Mouse (Mus musculus): ENCODE measurements around the gene Cela3b.

Gene Cela3b

DNA sequence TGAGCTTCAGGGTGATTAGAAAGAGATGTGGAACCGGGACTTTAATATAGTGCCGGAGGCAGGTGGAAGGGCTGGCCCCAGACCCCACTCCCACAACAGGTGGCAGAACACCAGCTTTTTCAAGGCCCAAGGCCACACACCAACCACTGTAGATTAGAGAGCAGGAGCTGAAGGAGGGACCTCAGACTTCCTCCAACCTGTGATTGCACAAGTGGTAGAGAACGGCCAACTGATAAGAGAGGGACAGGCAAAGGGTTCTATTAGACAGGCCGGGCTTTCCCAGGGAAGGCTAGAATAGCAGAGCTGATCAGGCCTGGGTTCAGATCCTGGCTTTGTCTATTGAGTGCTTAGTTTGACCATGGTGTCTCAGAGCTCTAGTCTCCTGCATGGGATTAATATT, at the start of gene Cela3b:
Gene Cela3b, minus strand, starts transcription at position 39 of the 400 bp plus-strand sequence.
- DNase-seq (ENCODE audit: low spot score in 2 of 2) = no peak

GRCm38 (mm10) chr4:137479757-137480156, 49.4 kb upstream of the Cela3b start:
- no peak for DNase-seq (ENCODE audit: low spot score in 2 of 2)

- no peak for DNase-seq (ENCODE audit: low spot score in 2 of 2)
These were observed 48.0 kb upstream of the Cela3b start for GRCm38 (mm10) chr4:137478306-137478705.

DNA sequence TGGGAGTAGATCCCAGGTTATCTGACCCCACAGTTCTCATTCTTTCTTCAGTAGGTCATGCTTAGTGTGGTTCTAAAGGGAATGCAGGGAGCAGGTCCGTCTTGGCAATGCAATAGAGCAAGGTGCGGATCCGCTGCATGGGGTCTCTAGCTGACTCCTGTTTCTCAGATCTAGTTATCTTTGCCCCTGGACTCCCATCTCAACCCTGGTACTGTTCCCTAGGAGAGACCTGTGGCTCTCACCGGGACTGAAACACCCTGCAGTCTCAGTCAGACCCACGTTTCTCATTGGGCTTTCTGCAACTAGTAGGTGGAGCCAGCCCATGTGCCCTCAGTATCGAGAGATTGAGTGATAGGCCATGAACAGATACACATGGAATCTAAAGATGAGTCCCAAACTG, 47.3 kb upstream of the Cela3b start:
- DNase-seq (ENCODE audit: low spot score in 2 of 2) = no peak

- DNase-seq (ENCODE audit: low spot score in 2 of 2) = no peak
These were observed 46.5 kb upstream of the Cela3b start for GRCm38 (mm10) chr4:137476761-137477237.

DNA sequence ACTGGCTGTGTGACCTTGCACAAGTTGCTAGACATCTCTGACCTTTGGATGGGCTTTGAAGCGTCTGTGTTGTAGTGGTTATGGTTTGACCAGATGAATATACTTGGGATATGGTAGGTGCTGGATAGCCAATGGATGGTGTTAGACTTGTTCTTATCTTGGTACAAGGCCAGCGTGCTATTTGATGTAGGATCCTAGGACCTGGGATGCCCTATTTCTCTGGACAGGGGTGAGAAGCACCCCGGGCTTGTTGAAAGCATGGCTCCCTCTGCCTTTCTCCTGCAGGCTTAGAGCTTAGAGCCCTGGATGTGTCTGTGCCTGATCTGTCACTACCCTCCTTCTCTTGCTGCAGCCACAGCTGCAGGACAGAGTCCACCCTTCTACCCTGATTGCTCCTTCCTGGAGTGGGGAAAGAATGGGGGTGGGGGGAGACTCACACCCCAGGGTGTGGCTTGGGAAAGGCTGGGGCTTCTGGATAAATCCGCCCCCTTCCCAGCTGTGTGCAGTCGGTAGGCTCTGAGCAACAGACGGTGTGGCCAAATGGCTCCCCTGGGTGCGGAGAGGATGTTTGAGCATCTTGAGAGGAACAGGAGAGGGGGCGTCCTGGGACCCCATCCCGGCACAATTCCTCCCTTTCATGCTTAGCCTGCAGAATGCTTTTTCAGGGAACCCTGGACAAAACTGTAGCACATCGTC, 45.9 kb upstream of the Cela3b start:
- DNase-seq (ENCODE audit: low spot score in 2 of 2) = peak; percentile 50 to 55

DNA sequence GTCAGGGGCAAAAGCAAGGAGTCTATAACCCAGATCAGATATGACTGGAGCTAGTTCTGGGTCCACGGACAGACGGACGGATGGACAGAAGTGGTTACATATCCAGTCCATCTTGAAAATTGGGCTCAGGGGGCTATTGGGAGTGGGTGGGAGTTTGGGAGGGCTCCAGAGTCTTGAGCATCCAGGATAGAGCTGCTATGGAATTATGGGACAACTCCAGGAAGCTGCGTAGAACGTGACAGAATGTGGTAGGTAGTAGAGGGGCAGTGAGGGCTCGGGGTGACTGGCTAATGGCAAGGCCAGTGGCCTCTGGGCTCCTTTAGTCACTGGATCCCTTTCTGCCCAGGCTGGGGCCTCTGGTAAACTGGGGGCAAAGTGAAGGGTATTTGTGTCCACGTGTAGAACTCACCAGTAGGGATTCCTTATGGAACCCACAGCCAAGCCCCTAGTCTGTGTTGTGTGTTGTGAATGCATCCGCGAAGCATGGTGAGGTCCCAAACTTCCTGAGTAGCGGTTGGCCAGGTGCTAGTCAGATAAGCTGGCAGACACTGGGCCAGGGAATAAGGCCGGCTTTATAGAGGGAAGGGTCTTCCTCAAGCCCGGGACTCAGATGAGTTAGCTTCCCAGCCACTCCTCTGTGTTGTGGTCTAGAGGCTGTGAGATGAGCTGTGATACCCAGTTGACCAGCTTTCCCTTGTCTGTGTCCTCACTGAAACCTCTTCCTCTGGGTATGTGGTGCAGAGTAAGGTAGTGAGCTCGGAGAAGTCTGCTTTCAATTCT, 45.1 kb upstream of the Cela3b start:
- no peak for DNase-seq (ENCODE audit: low spot score in 2 of 2)

DNA sequence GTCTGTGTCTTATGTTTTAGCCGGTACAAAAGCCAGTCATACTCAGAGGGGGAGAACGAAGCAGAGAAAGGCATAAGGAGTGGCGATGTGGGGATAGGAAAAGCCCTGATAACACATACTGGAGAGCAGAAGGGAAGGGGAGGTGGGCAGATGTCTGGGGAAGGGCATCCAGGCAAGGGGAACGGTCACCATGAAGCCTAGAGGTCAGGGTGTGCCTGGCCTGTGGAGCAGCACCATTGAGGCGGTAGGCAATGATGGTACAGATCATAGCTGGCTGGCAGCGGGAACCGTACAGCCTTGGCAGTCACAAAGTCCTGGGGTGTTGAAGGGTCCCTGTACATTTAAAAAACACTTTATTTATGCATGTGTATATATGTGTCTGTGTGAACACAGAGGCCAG, 44.4 kb upstream of the Cela3b start:
- no peak for DNase-seq (ENCODE audit: low spot score in 2 of 2)

- DNase-seq (ENCODE audit: low spot score in 2 of 2) = no peak
These were observed 43.5 kb upstream of the Cela3b start for GRCm38 (mm10) chr4:137473701-137474388.

DNA sequence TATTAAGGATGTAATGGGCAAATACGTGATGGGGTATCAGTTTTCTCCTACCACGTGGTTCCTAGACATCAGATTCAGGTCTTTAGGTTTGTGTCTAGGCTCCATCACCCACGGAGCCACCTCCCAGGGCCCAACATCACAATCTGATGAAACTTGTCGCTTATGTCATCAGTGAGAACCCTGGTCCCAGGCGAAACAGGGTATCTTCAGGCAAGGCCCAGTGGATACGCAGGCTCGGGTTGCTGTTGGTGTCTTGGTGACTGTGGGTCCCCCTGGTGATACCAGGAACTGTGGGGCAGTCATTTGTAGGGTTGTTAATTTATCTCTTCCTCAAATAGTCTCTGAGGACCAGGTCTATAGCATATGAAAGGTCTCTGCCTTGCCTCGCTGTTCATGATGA, 42.9 kb upstream of the Cela3b start:
- no peak for DNase-seq (ENCODE audit: low spot score in 2 of 2)

- no peak for DNase-seq (ENCODE audit: low spot score in 2 of 2)
These were observed 41.0 kb upstream of the Cela3b start for GRCm38 (mm10) chr4:137471326-137471725.

DNA sequence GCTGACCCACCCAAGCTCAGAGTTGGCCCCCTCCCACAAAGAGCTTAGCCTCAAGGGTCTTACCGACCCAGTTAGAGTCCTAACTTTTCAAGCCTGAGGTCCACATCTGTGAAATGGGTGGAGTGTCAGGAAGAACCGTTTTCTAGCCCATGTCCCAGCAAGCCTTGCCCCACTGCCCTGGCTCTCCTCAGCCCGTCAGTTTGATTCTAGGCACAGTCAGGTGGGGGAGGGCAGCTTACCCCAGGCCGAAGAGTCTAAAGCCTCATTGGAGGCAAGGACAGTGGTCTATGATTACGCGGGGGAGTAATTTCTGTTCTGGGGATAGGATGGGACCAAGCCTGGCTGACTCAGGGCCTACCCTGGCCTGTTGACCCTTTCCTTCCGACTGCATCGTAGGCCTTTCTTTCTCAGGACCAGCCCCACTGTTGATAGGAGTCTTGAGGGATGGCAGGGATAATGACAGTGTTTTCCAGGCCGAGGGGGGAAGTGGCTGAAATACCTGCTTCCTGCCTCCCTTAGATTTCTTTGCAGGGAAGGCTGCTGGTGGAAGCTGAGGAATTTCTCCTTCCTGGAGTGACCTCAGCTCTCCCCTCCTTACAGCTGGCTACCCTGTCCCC, 40.5 kb upstream of the Cela3b start:
- no peak for DNase-seq (ENCODE audit: low spot score in 2 of 2)

GRCm38 (mm10) chr4:137469845-137470692, 39.7 kb upstream of the Cela3b start:
- no peak for DNase-seq (ENCODE audit: low spot score in 2 of 2)

- DNase-seq (ENCODE audit: low spot score in 2 of 2) = no peak
These were observed 38.9 kb upstream of the Cela3b start for GRCm38 (mm10) chr4:137469081-137469844.

DNA sequence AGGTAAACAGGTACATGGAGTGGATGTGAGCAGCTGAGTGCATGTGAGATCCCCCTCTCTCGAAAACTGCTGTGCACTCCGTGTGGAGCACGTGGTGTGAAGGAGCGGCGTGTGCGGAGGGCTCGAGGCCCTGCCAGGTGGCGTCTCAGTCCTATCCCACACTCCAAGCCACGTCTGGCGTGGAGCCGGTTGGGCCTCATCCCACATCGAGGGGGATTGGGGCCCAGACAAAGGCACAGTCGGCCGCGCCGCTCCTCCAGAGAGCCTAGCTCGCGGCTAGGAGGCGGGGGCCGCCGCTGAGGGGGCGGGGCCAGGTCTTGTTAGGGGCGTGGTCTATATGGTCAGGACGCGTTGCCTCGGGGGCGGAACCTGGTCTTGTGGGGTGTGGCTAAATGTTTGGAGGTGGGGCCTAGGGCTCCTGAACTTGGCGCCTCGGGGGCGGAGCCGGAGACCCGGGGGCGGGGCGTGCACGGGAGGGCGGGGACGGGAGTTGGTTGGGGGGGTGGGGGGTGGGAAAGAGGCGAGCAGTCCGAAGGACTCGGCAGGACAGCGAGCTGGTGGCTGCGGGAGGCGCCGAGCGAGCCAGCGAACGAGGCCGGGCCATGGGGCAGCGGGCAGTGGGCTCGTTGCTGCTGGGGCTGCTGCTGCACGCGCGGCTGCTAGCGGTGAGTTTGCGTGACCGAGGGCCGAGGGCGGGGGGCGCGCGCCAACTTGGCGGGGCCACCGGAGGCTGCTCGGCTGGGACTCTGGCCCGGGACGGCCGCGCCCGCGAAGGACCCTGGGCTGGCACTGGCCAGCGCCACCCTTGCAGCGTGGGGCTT, 38.1 kb upstream of the Cela3b start, which contains the start of gene Hspg2:
Gene Hspg2, plus strand, starts transcription at position 510 of the 821 bp plus-strand sequence.
- DNase-seq (ENCODE audit: low spot score in 2 of 2) = peak; percentile 90 to 91

DNA sequence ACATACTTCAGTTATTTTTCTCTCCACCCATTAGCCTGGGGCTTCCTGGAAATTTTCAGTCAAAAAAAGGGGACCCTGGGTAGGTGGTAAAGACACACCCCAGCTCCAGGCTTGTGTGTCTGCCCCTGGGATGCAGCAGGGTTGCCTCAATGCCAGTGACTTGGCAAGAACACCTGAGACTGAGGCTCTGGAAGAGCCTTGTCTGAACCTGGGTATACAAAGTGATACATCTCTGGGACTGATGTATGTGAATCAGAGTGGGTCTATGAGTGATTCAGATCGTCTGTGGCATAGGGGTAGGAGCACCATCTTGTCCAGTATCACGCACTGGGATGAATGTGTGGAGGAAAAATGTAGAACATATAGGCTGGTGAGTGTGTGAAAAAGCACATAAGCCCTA, 37.2 kb upstream of the Cela3b start:
- DNase-seq (ENCODE audit: low spot score in 2 of 2) = no peak

DNA sequence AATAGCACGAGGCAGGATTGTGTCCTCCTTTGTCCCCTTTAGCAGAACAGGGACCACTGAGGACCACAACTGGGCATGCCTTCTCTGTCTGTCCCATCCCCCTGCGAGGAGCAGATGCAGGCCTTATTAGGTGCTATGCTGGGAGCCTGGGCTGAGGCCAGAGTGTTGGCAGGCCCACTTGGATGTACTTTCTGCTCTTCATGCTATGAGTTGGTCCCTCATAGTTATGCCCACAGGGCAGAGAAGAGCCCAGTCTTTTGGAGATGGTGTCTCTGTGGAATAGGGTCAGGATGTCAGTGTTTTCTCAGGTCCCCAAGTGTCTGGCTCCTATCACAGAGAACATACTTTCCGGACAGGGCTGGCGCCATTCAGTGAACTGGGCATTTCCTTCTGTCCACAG, 36.7 kb upstream of the Cela3b start:
- DNase-seq (ENCODE audit: low spot score in 2 of 2) = no peak

DNA sequence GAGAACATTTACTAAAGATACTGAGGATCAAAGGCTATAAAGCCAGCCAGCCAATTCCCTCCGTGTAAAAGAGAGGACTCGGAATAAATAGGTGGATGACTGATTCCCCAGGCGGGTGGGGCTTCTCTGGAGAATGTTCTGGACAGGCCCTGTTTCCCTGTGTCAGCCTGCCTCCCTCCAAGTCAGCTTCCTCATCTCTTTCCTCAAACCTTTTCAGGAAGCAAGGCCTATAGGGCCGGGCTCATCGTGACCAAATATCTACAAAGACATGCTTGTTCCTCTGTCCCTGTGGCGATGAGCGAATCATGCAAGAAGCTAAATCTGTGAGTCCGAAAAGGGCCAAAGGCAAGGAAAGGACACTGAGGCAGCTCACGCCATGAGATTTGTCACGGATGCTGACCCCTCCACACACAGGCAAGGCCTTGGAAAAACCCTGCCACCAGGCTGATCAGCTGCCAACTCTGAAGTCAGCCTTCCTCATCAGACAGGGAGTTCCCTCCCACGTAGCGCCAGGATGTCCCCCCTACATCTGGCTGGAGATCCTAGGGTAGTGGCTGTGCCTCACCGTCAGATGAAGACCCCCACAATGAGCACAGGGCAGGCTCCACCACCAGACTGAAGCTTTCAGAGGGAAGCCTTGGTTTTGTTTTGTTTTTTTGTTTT, 34.9 kb upstream of the Cela3b start:
- DNase-seq (ENCODE audit: low spot score in 2 of 2) = no peak
